Mouse (Mus musculus) liver, embryonic 14.5 days (tissue): Measurements from ENCODE around the gene Eps8l1. TPM values are rescaled to one million over a fixed set of nuclear protein-coding genes. Genes with fewer than 3 reads are reported as not detected.
A peak's percentile ranks its signal among the peaks of the same experiment; 100 is the strongest.
"Not testable (repeated sequence)": the region's sequence is repeated elsewhere in the genome, so short reads cannot be mapped to it uniquely, and the experiment has no call there.

Experiments
- ATAC-seq: fragments of 200-750 bp; cut with Nextera tagmentation; 2 replicates; pipeline ENCODE4 v1.8.0; 2017; ENCODE audit warnings: moderate number of reproducible peaks, mild to moderate bottlenecking, moderate library complexity; ENCODE audit not compliant: insufficient read depth
- DNase-seq, 3 experiments: peaks; one replicate each; pipeline ENCODE4 v3.0.0-alpha.2; 2012 to 2013; ENCODE audit warnings: low read depth in 3 of 3, low spot score in 3 of 3
- H3K27ac ChIP-seq: fragments of 300-500 bp; sonication (generic); 2 replicates; pipeline ENCODE4 v1.5.1; 2014; ENCODE audit warnings: moderate library complexity, mild to moderate bottlenecking, control low read depth, inconsistent platforms
- H3K27me3 ChIP-seq: fragments of 300-500 bp; sonication (generic); 2 replicates; pipeline ENCODE4 v1.6.1; 2014; ENCODE audit warnings: mild to moderate bottlenecking, low read length, moderate library complexity; ENCODE audit not compliant: control insufficient read depth, insufficient read depth
- H3K36me3 ChIP-seq: fragments of 300-500 bp; sonication (generic); replicated peaks from 2 replicates; pipeline ENCODE4 v1.6.1; 2014; ENCODE audit warnings: low read depth; ENCODE audit not compliant: control insufficient read depth, insufficient read depth
- H3K4me1 ChIP-seq, 2 experiments: fragments of 200-500 bp in 1 of 2; fragments of 300-500 bp in 1 of 2; sonication (generic) in 1 of 2; replicated peaks; 2 replicates each; pipeline ENCODE4 v1.6.1; 2012 to 2014; ENCODE audit warnings: antibody characterized with exemption in 1 of 2, inconsistent platforms in 1 of 2, low read length in 1 of 2; ENCODE audit not compliant: control insufficient read depth in 2 of 2, insufficient read depth in 2 of 2
- H3K4me2 ChIP-seq: fragments of 300-500 bp; sonication (generic); 2 replicates; pipeline ENCODE4 v1.6.1; 2014; ENCODE audit warnings: low read depth, mild to moderate bottlenecking, control low read depth, moderate library complexity
- H3K4me3 ChIP-seq, 2 experiments: fragments of 200-500 bp in 1 of 2; fragments of 300-500 bp in 1 of 2; sonication (generic) in 1 of 2; 2 replicates each; pipeline ENCODE4 v1.5.1; 2012 to 2014; ENCODE audit warnings: low read depth in 2 of 2, low read length in 2 of 2, mild to moderate bottlenecking in 2 of 2, control low read depth in 1 of 2, inconsistent platforms in 1 of 2, moderate library complexity in 1 of 2; ENCODE audit not compliant: insufficient read depth in 1 of 2
- H3K9ac ChIP-seq: fragments of 300-500 bp; sonication (generic); replicated peaks from 2 replicates; pipeline ENCODE4 v1.6.1; 2014; ENCODE audit warnings: mild to moderate bottlenecking, control low read depth, moderate library complexity
- H3K9me3 ChIP-seq: fragments of 300-500 bp; sonication (generic); 2 replicates; pipeline ENCODE4 v1.6.1; 2016; ENCODE audit warnings: low read length, mixed read lengths; ENCODE audit not compliant: control insufficient read depth
- CTCF ChIP-seq: IDR thresholded peaks from 2 replicates; pipeline ENCODE4 v1.5.1; 2016; ENCODE audit warnings: antibody characterized with exemption, low read depth, control low read depth
- EP300 ChIP-seq: IDR thresholded peaks from 2 replicates; pipeline ENCODE4 v1.6.1; 2016; ENCODE audit warnings: antibody characterized with exemption, low read depth
- WGBS: fragments of 180-500 bp; shearing (Covaris S2); extraction: QIAGEN DNeasy Blood & Tissue Kit; methylation state at CpG from one replicate; pipeline ENCODE4 v1.1.7; 2014; ENCODE audit not compliant: insufficient replicate concordance; 5-methylcytosine and 5-hydroxymethylcytosine counted together
- polyA plus RNA-seq, 2 experiments: library from polyadenylated mRNA; depleted of rRNA in 1 of 2; stranded (reverse) in 1 of 2; unstranded in 1 of 2; fragments of >200 nt; fragmentation: Nextera tagmentation in 1 of 2; extraction: Ambion mirVana in 1 of 2; gene quantifications; 2 replicates each; pipeline versions ENCODE4 v1.2.1 to v1.2.3; 2012 to 2014

Eps8l1 gene
- polyA plus RNA-seq, 2 experiments = 0.10 to 1.6 TPM

DNA sequence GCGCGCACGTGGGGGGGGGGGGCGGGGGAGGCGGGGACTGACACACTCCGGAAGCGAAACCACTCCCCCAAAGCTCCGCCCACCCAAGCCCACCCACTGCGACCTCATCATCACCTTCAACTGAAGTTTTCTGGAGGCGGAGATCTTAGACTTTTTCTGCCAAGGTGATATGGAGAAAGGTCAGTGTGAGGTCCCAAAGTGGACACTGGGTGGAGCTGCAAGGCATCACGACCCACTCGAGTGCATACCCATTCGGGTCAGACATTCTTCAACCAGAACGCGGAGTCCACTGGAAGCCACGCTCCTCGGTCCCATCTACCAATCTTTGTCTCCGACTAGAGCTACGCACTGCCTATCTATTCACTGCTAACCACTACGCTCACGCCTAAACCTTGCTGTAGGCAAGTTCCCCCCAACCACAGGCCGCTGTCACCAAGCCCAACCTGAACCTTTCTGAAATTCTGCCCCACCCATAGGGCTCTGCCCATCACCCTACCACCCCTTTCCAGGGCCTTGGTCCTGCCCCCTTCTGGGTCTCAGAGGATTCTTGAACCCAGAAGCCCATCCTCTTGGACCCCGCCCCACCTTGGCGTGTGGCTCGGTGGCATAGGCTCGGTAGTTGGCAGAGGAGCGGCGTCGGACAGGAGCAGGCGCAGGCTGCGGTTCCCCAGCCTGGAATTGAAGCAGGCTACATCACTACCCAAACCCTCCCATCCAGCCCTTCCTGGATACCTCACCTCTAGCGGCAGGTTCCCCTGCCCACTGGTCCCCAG, 60.9 kb downstream of the Eps8l1 start:
- H3K36me3 ChIP-seq = no peaks in the 10 kb centered on the region
- 26% methylated on average over 32 of the region's 32 CpGs for WGBS
- peaks cover 0 to 13% of the 10 kb centered on the region in 2 experiments; a peak in 2 of 4 replicates for H3K4me1 ChIP-seq
- H3K9ac ChIP-seq = no peak overlapping the region
- H3K27ac ChIP-seq = no peak overlapping the region
- 0 out of 4 replicates have a peak overlapping the region, but pooled peaks of 1 of the 2 experiments have one; percentile 4 for H3K4me3 ChIP-seq
- no peaks in the 10 kb centered on the region for H3K9me3 ChIP-seq
- ATAC-seq (no peak), DNase-seq (no peak)
- peak overlapping the region; percentile 26 for H3K4me2 ChIP-seq
- no peak for TF ChIP-seq CTCF
- no peak for TF ChIP-seq EP300
- peaks cover 3% of the 10 kb centered on the region for H3K27me3 ChIP-seq

DNA sequence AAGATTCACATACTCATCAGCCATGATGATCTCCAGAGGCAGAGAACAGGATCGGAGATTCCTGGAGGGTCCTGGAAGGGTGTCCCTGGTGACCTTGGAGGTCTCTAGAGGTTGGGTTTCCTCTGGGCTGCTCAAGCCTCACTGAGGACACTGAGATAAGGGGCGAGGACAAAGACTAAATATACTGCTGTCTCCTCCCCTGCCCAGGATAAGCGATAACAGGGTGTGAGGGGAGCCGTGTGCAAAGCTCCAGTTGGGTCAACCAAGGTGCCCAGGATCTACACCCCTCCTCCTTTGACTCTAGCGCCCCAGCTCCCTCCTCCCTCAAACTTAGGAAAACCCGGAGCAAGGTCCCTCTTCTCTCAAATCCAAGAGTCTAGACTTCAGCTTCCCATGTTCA, 61.8 kb downstream of the Eps8l1 start:
- DNase-seq = no peak
- H3K9ac ChIP-seq = no peak overlapping the region
- H3K27ac ChIP-seq = no peak overlapping the region
- no peak overlapping the region for H3K4me2 ChIP-seq
- TF ChIP-seq CTCF (no peak), EP300 (no peak)
- no peak overlapping the region for H3K4me3 ChIP-seq
- H3K36me3 ChIP-seq = no peaks in the 10 kb centered on the region
- H3K4me1 ChIP-seq = peaks cover 0 to 9% of the 10 kb centered on the region in 2 experiments; a peak in 2 of 4 replicates
- peaks cover 3% of the 10 kb centered on the region for H3K27me3 ChIP-seq
- ATAC-seq = no peak
- H3K9me3 ChIP-seq = no peaks in the 10 kb centered on the region
- WGBS = 22% methylated on average over 6 of the region's 6 CpGs

DNA sequence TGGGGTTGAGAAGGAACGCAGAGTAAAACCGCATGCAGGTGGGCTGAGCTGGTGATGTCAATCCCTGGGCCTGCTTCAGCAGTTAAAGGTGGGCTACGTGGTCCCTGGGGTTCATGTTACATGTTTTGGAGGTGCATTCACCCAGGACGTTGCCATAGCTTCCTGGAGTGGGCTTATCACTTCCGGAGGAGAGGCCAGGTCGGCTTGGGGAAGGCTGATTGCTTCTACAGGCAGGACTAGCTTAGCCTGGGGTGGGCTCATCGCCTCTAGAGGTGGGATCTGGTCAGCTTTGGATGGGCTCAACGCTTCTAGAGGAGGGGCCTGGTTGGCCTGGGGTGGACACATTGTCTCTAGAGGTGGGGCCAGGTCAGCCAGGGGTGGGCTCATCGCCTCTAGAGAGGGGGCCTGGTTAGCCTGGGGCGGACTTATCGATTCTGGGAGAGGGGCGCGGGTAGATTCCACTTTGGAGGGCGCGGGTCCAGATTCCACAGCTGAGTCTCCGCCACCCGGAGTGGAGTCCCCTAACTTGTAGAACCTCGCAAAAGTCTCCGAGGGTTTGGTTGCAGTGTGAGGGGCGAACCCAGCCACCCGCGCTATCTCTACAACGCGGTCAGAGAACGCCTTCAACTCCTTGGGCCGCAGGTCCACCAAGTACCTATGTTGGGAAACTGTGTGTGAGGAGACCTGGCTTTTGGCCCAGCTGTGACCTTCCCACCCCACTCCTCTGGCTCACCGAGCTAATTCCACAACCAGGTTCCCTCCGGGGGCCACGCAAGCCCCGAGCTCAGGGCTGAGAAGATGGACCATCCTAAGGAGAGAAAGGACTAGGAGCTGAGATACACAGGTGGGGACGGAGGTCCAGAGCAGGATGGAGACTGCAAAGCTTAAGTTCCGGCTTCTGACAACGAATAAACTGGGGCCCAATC, 63.0 kb downstream of the Eps8l1 start:
- no peaks in the 10 kb centered on the region for H3K9me3 ChIP-seq
- H3K9ac ChIP-seq = no peak overlapping the region
- no peak for TF ChIP-seq CTCF
- TF ChIP-seq EP300 = no peak
- ATAC-seq (no peak), DNase-seq (no peak)
- no peaks in the 10 kb centered on the region for H3K36me3 ChIP-seq
- no peak overlapping the region for H3K4me3 ChIP-seq
- H3K4me2 ChIP-seq = no peak overlapping the region
- H3K27ac ChIP-seq = no peak overlapping the region
- H3K4me1 ChIP-seq = peaks cover 0 to 9% of the 10 kb centered on the region in 2 experiments; a peak in 2 of 4 replicates
- WGBS = 79% methylated on average over 33 of the region's 33 CpGs
- H3K27me3 ChIP-seq = peaks cover 3% of the 10 kb centered on the region

DNA sequence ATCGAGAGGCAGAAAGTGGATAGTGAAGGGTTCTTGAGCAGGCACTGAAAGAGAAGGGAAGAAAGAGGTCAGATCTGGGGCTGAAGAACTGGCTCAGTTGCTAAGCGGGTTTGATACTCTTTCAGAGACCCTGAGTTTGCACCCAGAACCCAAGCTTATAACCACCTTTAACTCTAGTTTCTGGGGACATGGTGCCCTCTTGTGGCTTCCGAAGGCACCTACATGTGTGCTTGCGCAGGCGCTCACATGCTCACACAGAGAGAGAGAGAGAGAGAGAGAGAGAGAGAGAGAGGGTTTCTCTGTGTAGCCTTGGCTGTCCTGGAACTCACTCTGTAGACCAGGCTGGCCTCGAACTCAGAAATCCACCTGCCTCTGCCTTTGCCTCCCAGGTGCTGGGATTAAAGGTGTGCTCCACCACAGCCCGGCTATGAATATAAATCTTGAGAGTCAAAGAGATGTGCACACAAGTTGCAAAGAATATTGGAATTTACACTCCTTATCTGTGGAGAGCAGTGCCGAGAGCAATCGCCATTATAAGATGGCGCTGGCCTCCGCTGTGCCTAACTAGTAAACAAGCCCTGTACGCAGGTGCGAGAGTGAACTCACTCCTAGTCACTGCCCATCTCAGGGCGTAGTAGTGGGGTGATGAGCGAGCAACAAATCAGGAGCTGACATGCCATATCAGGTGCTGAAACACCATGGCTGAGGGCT, 63.9 kb downstream of the Eps8l1 start, which contains the start of gene Tnni3:
Gene Tnni3 (minus strand): TSS at position 18 of the 711 bp plus-strand sequence.
- not testable (repeated sequence) for H3K9me3 ChIP-seq, H3K4me2 ChIP-seq, H3K9ac ChIP-seq, ATAC-seq, H3K27me3 ChIP-seq, DNase-seq, H3K27ac ChIP-seq, H3K4me3 ChIP-seq, H3K4me1 ChIP-seq, H3K36me3 ChIP-seq
- 56% methylated on average over 15 of the region's 15 CpGs for WGBS
- peak; percentile 80 for TF ChIP-seq CTCF
